Mouse (Mus musculus) limb, embryonic 14.5 days (tissue): ENCODE results near the gene Pcsk7. TPM values are rescaled to one million over a fixed set of nuclear protein-coding genes. Genes with fewer than 3 reads are reported as not detected.
A peak's percentile ranks its signal among the peaks of the same experiment; 100 is the strongest.

Experiments used
- ATAC-seq: fragments of 200-750 bp; cut with Nextera tagmentation; 2 replicates; pipeline ENCODE4 v1.8.0; 2017; ENCODE audit warnings: low read depth, moderate number of reproducible peaks, moderate TSS enrichment; ENCODE audit not compliant: low FRiP score
- DNase-seq: peaks from one replicate; pipeline ENCODE4 v3.0.0-alpha.2; 2015; ENCODE audit warnings: low spot score
- H3K27ac ChIP-seq: fragments of 300-500 bp; sonication (generic); replicated peaks from 2 replicates; pipeline ENCODE4 v1.5.1; 2014; ENCODE audit warnings: low read depth, mild to moderate bottlenecking, low read length, moderate library complexity, mixed read lengths
- H3K27me3 ChIP-seq: fragments of 300-500 bp; sonication (generic); 2 replicates; pipeline ENCODE4 v1.6.1; 2014; ENCODE audit warnings: low read length, mixed read lengths; ENCODE audit not compliant: control insufficient read depth, insufficient read depth
- H3K36me3 ChIP-seq: fragments of 300-500 bp; sonication (generic); 2 replicates; pipeline ENCODE4 v1.6.1; 2014; ENCODE audit warnings: mild to moderate bottlenecking, low read length, moderate library complexity, mixed read lengths; ENCODE audit not compliant: control insufficient read depth, insufficient read depth
- H3K4me1 ChIP-seq: fragments of 300-500 bp; sonication (generic); 2 replicates; pipeline ENCODE4 v1.6.1; 2014; ENCODE audit warnings: antibody characterized with exemption, low read length, mixed read lengths; ENCODE audit not compliant: control insufficient read depth, insufficient read depth
- H3K4me2 ChIP-seq: fragments of 300-500 bp; sonication (generic); replicated peaks from 2 replicates; pipeline ENCODE4 v1.6.1; 2014; ENCODE audit warnings: low read depth, mild to moderate bottlenecking, low read length, moderate library complexity; ENCODE audit not compliant: severe bottlenecking
- H3K4me3 ChIP-seq: fragments of 300-500 bp; sonication (generic); replicated peaks from 2 replicates; pipeline ENCODE4 v1.5.1; 2014; ENCODE audit warnings: low read length
- H3K9ac ChIP-seq: fragments of 300-500 bp; sonication (generic); 2 replicates; pipeline ENCODE4 v1.6.1; 2014; ENCODE audit warnings: mild to moderate bottlenecking, low read depth, low read length, moderate library complexity; ENCODE audit not compliant: severe bottlenecking
- H3K9me3 ChIP-seq: fragments of 300-500 bp; sonication (generic); 2 replicates; pipeline ENCODE4 v1.6.1; 2016; ENCODE audit warnings: low read length; ENCODE audit not compliant: control insufficient read depth
- POLR2A ChIP-seq: fragments of 200-500 bp; IDR thresholded peaks from 2 replicates; pipeline ENCODE4 v1.8.0; 2012; ENCODE audit warnings: inconsistent platforms, mild to moderate bottlenecking, moderate library complexity, borderline replicate concordance; ENCODE audit not compliant: insufficient read depth, insufficient read length; ENCODE audit errors: extremely low read depth
- WGBS: fragments of 180-500 bp; shearing (Covaris S2); extraction: QIAGEN DNeasy Blood & Tissue Kit; methylation state at CpG from one replicate; pipeline ENCODE4 v1.1.7; 2014; 5-methylcytosine and 5-hydroxymethylcytosine counted together
- polyA plus RNA-seq, 2 experiments: library from polyadenylated mRNA; depleted of rRNA in 1 of 2; stranded (reverse) in 1 of 2; unstranded in 1 of 2; fragments of >200 nt; fragmentation: Nextera tagmentation in 1 of 2; extraction: Ambion mirVana in 1 of 2; gene quantifications; 2 replicates each; pipeline versions ENCODE4 v1.2.1 to v1.2.3; 2012 to 2014

The Pcsk7 gene
- polyA plus RNA-seq, 2 experiments = 17.3 to 33.3 TPM

DNA sequence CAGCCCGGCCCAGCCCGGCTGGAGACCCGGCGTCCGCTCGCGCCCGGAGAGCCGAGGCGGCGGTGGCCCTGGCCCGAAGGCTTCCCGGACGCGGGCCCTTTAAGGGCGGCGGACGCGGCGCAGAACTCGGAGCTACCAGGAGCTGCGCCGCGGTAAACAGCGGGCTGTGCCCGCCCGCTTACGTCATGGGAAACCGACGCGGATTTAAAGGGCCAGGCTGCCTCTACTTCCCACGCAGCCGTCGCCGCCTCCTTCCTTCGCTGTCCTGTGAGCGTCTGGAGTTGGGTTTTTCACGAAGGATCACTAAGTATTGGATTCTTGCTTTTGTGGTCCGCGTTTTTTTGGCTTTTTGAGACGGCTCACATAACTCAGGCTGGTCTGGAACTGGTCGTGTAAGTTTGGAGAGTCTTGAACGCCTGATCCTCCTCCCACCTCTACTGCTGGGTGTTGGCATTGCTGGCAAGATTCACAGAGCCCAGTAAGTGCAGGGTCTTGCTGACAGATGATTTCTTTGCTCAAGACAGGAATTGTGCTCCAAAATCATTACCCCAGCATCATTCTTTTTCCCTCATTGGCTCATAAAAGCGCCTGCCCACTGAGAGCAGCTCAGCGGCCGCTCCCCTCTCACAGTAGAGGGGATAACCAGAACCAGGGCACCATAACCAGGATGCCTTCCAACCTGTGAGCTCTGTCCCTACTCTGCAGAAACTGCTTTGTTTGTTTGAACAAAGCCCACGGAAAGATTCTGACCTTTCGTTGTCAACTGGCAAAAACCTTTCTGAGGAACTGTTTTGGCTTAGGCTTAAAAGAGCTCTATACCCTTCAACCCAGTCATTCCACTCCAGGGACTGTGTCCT is 49.0 kb downstream of the Pcsk7 start, which contains the start of gene Sidt2:
Gene Sidt2 (minus strand): TSS at position 152 of the 857 bp plus-strand sequence.
- ATAC-seq (peak; percentile 93), DNase-seq (peak; percentile 93)
- Histone ChIP-seq H3K9ac (peak within 1 kb of the TSS; percentile 88), H3K36me3 (peaks cover 21% of the 10 kb centered on the region), H3K4me3 (peak within 1 kb of the TSS; percentile 93), H3K4me1 (peaks cover 15% of the 10 kb centered on the region), H3K27ac (peak within 1 kb of the TSS; percentile 85), H3K27me3 (no peaks in the 10 kb centered on the region), H3K9me3 (no peaks in the 10 kb centered on the region), H3K4me2 (peak within 1 kb of the TSS; percentile 83)
- TF ChIP-seq POLR2A = no peak
- WGBS = under 1% methylated on average over 33 of the region's 48 CpGs

- H3K27ac ChIP-seq = peak overlapping the region; percentile 43; the same call in 1 of the 2 replicates
- WGBS = 58% methylated on average over 7 of the region's 7 CpGs
- H3K27me3 ChIP-seq = no peaks in the 10 kb centered on the region
- H3K9me3 ChIP-seq = no peaks in the 10 kb centered on the region
- ATAC-seq = no peak
- TF ChIP-seq POLR2A = no peak
- no peak overlapping the region for H3K4me2 ChIP-seq
- H3K4me3 ChIP-seq = no peak overlapping the region
- peaks cover 23% of the 10 kb centered on the region for H3K36me3 ChIP-seq
- peaks cover 15% of the 10 kb centered on the region for H3K4me1 ChIP-seq
- no peak overlapping the region for H3K9ac ChIP-seq
- no peak for DNase-seq
Measured at GRCm38 (mm10) chr9:45958023-45958670, 51.9 kb downstream of the Pcsk7 start.

- no peak for ATAC-seq
- Histone ChIP-seq H3K4me2 (no peak overlapping the region), H3K27me3 (no peaks in the 10 kb centered on the region), H3K9me3 (no peaks in the 10 kb centered on the region), H3K4me1 (peaks cover 12% of the 10 kb centered on the region), H3K36me3 (peaks cover 30% of the 10 kb centered on the region), H3K4me3 (no peak overlapping the region), H3K9ac (no peak overlapping the region), H3K27ac (peak overlapping the region; percentile 43; the same call in 1 of the 2 replicates)
- no peak for DNase-seq
- 53% methylated on average over 4 of the region's 4 CpGs for WGBS
- TF ChIP-seq POLR2A = no peak
Measured at GRCm38 (mm10) chr9:45958851-45959250, 52.6 kb downstream of the Pcsk7 start.

DNA sequence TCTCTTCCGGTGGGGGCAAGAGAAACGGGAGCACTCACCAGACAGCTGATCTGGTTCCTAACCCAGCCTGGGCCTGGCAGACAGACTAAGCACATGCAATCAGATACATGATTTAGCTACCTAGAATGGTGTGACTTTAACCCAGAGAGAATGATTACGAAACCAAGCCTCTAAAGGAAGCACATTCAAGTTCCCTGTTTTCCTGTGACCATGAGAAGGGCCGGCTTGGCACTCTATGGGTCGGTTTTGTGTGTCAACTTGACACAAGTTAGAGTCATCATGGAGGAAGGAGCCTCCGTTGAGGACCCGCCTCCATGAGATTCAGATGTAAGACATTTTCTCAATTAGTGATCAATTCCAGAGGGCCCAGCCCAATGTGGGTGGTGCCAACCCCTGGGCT is 53.4 kb downstream of the Pcsk7 start:
- no peaks in the 10 kb centered on the region for H3K9me3 ChIP-seq
- H3K4me2 ChIP-seq = no peak overlapping the region
- H3K27ac ChIP-seq = no peak overlapping the region
- 79% methylated on average over 7 of the region's 7 CpGs for WGBS
- DNase-seq (no peak), ATAC-seq (no peak)
- H3K36me3 ChIP-seq = peaks cover 38% of the 10 kb centered on the region
- H3K9ac ChIP-seq = no peak overlapping the region
- peaks cover 8% of the 10 kb centered on the region; the same call in 1 of the 2 replicates for H3K4me1 ChIP-seq
- no peak overlapping the region for H3K4me3 ChIP-seq
- TF ChIP-seq POLR2A = no peak
- no peaks in the 10 kb centered on the region for H3K27me3 ChIP-seq

DNA sequence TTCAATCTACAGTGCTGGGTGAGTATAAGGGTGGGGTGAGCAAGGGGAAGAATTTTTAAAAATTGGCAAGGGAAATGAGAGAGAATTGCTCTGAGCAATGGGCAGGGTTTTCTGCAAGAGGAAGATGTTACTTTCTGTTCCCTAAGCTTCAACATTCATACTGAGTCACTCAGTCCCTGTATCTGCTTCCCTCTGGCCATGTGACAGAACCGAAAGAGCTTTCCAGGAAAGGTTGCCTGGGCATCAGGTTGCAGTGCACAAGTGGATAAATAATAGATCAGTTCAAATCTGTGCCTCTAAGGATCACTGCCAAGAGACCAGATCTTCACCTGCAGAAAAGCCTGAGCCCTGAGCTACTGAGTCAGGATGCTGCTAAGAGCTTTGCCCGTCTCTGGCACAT is 55.6 kb downstream of the Pcsk7 start:
- no peaks in the 10 kb centered on the region for H3K4me1 ChIP-seq
- TF ChIP-seq POLR2A = no peak
- no peaks in the 10 kb centered on the region for H3K9me3 ChIP-seq
- WGBS = 85% methylated on average over 2 of the region's 2 CpGs
- H3K4me3 ChIP-seq = no peak overlapping the region
- ATAC-seq = no peak
- peaks cover 60% of the 10 kb centered on the region for H3K36me3 ChIP-seq
- DNase-seq = no peak
- H3K4me2 ChIP-seq = no peak overlapping the region
- H3K27me3 ChIP-seq = no peaks in the 10 kb centered on the region
- no peak overlapping the region for H3K27ac ChIP-seq
- H3K9ac ChIP-seq = no peak overlapping the region
